Mouse (Mus musculus): ENCODE results near the gene Ccnc. TPM values are rescaled to one million over a fixed set of nuclear protein-coding genes. Genes with fewer than 3 reads are reported as not detected.
A peak's percentile ranks its signal among the peaks of the same experiment; 100 is the strongest.

Gene Ccnc
- total RNA-seq, 2 experiments from 2014 or later, result 32.6 to 47.0 TPM

DNA sequence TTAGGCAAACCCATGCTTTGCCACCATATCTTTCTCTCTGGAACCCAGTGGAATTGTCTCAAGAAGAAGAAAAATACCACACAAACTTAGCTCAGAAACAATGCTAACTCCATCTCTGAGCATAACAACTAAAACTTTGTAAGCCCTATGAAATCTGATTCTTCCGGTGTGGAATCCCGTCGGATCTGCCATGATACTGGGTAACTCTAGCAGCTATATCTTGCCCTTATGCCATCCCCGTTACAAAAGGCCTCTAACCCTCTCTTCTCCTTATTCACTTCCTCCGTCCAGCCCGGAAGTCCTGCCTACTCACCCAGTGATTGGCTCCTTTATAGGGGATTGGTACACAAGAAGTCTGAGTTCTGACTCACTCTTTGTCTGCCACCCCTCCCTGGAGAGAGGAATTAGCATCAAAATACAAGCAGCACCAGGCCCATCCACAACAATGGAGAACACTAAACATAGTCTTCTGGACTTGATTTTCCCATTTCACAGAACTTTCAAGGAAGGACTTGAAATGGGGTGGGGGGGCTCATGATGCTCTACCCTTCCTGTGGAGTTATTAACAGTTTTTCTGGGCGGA lies 4.7 kb upstream of the Ccnc start:
- no peak for ATAC-seq (ENCODE audit: poor library complexity, severe bottlenecking)

DNA sequence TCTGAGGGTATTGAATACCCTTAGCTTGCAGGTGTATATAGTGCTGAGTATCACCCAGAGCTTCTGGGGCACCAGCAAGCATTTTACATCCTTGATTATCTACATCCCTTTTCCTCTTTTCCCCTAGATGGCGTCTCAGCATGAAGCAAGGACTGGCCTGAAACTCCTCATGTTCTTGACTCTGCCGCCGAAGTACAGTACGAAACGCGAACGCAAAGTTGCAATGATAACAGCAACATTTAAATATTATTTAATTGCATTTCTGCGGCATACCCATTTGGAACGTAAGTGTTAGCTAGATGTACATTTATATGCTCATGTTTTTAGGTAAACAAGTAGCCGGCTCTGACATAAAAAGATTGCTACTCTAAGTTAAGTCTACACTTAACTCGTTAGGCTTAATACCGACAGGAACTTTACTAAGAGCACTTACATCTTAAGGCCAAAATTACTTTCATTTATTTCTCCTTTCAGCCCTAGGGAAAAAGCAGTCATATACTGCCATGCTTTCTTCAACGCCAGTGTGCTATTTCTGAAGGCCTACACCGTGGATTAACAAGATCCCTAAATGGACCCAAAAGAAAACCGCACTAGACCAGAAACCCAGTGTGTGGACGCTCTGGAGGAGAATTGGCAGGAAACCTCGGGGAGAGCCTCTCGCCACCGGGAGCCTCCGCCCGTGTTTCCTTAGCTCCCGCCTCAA lies 438 bp upstream of the Ccnc start:
- peak; percentile 65 for ATAC-seq (ENCODE audit: poor library complexity, severe bottlenecking)

DNA sequence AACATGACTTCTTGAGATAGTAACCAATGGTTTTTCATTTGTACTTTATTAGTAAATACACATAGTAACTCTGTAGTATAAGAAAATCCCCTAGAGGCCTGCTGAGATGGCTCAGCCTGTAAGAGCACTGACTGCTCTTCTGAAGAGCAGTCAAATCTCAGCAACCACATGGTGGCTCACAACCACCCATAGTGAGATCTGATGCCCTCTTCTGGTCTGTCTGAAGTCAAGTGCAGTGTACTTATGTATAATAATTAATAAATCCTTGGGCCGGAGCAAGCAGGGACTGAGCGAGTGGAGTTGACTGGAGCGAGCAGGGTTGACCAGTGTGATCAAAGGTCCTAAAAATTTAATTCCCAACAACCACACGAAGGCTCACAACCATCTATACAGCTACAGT lies 11.7 kb downstream of the Ccnc start:
- ATAC-seq (ENCODE audit: poor library complexity, severe bottlenecking), result no peak

DNA sequence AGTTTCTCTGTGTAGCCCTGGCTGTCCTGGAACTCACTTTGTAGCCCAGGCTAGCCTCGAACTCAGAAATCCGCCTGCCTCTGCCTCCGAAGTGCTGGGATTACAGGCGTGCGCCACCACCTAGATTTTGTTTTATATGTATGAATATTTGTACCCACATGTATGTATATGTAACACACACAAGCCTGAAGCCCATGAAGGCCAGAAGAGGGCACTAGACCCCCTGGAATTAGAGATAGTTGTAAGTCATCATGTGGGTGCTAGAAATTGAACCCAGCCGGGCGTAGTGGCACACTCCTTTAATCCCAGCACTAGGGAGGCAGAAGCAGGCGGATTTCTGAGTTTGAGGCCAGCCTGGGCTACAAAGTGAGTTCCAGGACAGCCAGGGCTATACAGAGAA lies 16.6 kb downstream of the Ccnc start:
- ATAC-seq (ENCODE audit: poor library complexity, severe bottlenecking), result peak; percentile 43; the same call in 1 of the 2 replicates

DNA sequence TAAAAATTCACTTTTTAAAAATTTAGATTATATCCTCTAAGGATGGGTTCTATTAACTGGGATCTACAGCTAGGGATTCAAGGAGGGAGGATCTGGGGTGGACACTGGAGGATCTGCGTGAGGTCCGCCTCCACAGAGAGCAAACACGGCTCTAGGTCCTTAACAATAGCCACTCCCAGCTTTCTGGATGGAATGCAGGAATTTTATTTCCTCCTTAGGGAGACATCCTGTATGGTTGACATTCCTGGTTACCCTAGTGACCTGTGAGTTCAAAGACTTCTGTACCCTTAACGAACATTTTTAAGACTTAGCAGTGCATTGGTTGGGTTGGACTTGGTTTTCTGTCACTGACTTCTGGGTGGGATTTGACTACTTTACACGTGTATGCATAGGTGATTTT lies 18.2 kb downstream of the Ccnc start:
- ATAC-seq (ENCODE audit: poor library complexity, severe bottlenecking), result no peak

DNA sequence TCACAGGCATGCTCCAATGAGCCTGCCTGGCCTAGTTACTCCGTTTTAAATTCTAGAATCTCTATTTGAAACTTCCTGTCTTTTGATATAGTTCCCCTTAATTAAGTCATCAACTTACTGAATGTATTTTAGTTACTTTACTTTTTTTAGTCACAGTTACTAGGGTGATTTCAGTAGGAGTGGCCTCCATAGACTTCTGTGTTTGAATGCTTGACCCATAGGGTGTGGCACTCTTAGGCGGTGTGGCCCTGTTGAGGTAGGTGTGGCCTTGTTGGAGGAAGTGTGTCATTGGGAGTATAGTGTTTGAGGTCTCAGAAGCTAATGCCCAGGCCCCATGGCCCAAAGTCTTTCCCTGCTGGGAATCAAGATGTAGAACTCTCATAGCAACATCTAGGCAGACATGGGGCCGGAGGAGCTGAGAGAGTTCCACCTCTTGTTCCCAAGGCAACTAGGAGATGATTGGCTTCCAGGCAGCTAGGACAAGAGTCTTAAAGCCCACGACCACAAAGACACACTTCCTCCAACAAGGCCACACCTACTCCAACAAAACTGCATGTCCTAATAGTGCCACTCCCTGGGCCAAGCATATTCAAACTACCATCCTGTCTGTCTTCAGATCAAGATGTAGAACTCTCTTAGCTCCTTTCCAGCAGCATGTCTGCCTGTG lies 27.8 kb downstream of the Ccnc start:
- ATAC-seq (ENCODE audit: poor library complexity, severe bottlenecking), result peak; percentile 93

DNA sequence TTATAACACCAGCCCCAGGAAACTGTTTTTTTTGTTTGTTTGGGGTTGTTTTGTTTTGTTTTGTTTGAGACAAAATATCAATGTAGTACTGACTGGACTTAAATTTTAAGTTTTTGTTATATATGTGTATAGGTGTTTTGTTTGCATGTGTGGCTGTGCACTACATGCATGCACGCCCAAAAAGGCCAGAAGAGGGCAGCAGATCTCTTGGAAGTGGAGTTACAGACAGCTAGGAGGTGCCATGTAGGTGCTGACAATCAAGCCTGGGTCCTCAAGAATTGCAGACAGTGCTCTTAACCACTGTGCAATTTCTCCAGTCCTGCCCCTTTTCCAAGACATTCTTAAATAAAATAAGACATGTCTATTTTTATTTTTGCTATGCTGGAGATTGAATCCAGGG lies 31.4 kb downstream of the Ccnc start:
- ATAC-seq (ENCODE audit: poor library complexity, severe bottlenecking), result no peak

DNA sequence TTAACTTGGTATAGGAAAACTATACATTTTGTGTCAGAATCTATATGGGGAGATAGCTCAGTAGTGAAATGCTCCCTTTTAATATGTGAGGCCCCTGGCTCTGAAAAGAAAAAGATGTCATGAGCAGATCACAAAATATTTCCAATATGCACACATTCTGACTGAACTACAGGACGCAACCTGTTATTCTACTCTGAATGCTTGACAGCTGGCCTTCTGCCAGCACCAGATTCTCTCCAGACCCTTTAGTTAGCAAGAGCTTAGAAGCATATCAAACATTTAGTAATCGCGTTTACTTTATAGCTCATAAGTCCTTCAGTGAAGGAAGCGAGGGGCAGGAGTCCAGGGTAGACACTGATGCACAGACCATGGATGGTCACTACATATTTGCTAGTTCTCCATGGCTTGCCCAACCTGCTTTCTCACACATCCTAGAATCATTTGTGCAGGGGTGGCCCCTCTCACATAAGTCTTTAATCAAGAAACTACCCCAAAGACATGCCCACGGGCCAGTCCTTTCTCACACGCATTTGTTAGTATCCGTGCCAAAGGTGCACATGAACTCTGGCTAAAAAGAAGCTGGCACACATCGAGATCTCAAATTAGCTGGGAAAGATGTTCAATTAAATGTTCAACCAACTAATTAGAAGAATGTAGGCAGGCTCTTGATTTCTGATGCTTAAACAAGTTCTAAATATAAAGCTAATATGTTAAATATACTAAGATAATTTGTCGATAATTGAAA lies 34.1 kb downstream of the Ccnc start:
- ATAC-seq (ENCODE audit: poor library complexity, severe bottlenecking), result no peak

DNA sequence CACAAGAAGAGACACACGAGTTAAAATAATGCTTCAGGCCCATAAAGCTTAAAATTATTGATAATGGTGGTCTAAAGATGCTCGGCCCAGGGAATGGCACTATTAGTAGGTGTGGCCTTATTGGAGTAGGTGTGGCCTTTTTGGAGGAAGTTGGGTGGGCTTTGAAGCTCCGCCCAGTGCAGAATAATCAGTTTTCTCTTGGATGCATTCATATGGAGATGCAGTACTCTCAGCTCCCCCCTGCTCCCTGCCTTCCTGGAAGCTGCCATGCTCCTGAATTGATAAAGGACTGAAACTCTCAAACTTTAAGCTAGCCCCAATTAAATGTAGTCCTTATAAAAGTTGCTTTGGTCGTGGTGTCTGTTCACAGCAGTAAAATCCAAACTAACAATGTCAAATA lies 36.3 kb downstream of the Ccnc start:
- ATAC-seq (ENCODE audit: poor library complexity, severe bottlenecking), result no peak

DNA sequence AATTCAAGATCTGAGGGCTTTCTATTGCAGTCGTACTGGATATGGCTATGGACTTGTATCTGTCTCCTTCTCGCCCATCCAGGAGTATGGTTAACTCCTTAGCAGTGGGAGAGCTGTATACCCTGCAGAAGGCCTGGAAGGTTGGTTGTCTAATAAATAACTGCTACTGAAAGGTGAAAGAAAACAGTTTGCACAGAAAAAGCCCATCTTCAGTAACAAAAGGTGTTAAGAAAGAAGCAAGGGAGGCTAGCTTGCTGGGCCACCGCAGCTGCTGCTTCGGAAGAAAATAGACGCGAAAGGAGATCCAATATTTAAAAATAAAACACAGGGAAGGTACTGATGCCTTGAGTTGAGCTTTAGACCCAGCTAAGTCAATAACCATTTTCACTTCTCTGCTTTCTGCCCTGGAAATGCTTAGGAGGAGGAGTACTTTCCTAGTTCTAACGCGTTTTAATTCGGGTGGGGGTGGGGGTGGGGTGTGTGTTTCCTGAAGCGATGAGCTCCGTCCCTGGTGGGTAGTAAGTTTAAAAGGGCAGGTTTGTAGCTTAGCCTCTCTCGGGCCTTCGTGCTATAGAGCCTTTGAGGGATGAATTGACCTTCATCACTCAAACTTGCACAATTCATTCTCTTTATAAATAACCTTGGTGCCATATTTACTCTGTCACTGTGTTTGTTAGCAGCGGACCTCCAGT lies 38.8 kb downstream of the Ccnc start:
- peak; percentile 13; the same call in 1 of the 2 replicates for ATAC-seq (ENCODE audit: poor library complexity, severe bottlenecking)

DNA sequence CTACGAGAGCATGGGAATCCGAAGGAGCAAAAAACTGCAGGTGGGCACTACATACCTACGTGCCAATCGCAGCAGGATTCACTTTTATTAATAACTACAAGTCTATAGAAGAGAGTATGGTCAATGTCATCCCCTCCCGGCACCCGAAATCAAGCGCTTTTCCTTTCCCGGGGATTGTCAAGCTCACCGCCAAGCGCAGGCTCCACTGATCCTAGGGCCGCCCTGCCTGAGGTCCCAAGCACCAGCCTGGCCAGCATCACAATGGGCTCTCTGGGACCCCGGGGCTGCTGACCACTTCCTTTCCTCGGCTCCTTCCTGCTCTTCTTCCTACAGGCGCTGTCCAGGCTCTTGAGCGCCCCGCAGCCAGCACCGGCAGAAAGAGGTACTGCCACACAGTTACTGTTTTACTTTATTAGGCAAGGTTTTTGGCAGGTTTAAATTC lies 39.4 kb downstream of the Ccnc start, which contains the start of the genes Usp45 and Tstd3:
TSS of gene Usp45 (plus strand) at position 294 of the 442 bp plus-strand sequence.
TSS of gene Tstd3 (minus strand) at position 350 of the 442 bp plus-strand sequence.
- peak; percentile 100 for ATAC-seq (ENCODE audit: poor library complexity, severe bottlenecking)

DNA sequence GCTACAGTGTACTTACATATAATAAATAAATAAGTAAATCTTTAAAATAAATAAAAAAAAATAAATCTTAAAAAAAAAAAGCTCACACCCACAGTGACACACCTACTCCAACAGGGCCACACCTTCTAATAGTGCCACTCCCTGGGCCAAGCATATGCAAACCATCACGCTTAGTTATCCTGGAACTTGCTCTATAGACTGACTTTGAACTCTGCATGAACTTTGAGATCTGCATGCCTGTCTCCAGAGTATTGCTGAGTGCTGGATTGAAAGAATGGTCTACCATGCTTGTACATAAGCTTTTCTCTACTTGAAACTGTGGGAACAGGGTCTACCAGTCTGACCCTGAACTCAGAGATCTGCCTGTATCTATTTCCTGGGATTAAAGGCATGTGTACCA lies 43.6 kb downstream of the Ccnc start:
- ATAC-seq (ENCODE audit: poor library complexity, severe bottlenecking), result no peak

DNA sequence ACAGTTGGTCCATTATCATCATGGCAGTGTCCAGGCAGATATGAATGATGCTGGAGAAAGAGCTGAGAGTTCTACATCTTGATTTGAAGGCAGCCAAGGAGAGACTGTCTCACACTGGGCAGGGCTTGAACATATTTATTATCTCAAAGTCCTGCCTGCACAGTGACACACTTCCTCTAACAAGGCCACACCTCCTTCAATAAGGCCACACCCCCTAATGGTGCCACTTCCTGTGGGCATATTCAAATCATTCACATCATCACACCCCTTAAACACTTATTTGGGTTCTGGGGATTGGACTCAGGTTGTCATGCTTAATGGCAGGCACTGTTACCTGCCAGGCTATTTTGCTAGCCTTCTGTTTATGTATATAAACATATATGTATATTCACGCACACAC lies 44.8 kb downstream of the Ccnc start:
- ATAC-seq (ENCODE audit: poor library complexity, severe bottlenecking), result no peak

DNA sequence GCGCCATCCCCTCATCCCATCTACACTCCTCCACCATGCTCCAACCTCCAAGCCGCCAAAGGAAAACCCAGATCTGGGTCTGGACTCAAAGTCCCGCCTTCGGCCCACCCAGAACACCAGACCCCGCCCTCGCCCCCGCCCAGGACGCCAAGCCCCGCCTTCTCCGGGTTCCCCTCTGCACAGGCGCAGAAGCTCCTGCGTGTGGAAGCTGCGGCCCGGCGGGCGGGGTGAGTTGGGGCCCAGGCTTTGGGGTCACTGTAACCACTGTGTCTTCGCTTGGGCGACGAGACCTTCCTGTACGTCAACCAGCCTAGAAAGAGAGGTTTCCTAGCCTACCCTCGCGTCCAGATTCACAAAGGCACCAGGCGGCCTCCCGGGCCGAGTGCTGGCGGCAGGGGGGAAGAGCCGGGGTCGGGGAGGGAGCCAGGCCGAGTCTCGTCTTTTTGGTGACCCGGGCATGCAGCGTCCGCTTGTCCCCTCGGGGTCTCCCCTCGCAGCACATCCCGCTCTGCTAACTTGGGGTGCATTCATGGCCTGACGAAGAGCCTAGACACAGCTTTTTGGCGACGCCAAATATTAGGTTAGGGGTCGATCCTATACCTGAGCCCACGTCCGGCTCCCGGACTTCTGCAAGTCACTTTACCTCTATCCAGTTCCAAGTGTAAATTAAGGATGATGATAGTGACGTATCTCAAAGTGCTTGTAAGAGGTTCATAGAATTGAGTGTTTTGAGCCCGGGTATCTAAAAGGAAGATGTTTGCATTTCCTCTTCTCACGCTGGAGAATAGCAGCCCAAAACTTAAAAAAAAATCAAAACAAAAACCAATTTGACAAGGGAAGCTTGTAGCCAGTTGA lies 48.8 kb downstream of the Ccnc start:
- ATAC-seq (ENCODE audit: poor library complexity, severe bottlenecking), result peak; percentile 95

DNA sequence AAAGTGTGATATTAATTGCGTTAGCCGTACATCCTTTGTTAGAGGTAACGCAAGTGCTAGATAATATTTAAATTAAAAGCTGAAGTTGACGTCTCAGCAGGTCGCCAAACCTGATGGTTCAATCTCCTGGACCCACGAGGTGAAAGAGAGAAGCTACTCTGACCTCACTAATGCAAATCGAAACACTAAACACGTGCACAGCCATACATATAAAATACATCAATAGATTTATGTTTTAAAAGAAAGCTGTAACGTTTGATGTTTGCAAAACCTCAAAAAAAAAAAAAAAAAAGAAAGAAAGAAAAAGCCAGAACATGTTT lies 49.4 kb downstream of the Ccnc start:
- peak; percentile 25 for ATAC-seq (ENCODE audit: poor library complexity, severe bottlenecking)

DNA sequence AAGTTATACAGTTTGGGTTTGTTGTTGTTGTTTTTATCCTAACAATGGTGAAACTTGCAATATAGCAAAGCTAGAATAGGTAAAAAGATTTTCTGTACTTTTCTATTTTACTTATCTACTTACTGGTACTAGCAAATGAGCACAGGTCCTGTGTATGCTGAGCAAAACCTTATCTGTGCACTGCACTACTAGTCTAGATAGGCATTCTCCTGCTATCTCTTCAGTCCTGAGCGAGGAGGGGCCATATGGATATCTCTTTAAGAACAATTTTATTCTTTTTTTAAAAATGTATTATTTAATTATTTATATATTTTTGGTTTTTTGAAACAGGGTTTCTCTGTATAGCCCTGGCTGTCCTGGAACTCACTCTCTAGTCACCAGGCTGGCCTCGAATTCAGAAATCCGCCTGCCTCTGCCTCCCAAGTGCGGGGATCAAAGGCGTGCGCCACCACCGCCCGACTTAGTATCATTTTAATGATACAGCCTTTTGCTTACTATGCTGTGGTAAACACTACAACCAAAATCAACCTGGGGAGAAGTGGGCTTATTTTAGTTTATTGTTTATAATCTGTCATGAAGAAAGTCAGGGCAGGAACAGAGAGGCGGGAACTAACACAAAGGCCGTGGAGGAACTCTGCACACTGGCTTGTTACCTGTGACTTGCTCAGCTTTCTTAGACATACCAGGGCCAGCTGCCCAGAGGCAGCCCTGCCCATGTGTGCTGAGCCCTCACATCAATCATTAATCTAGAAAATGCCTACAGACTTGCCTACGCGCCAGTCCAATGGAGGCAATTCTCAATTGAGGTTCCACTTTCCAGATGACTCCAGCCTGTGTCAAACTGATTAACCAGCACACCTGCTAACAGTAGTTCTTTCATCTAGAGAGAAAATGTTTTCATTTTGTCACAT lies 53.6 kb downstream of the Ccnc start:
- no peak for ATAC-seq (ENCODE audit: poor library complexity, severe bottlenecking)

DNA sequence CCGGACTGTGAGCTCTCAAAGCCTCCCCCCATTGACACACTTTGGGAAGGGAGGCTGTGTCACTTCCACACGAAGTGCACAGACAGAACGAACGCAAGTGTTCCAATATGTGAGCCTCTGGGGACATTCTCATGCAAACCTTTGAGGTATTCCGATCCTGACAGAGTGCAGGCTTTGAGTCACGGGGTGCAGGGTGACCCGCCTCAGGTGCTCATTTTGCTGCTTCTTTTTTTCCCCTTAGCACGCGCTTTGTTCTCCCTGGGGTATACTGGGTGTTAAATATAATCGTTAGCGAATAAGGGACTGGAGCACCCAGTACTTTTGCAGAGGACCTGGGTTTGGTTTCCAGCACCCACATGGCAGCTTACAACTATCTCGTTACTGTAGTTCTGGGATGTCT lies 58.8 kb downstream of the Ccnc start:
- ATAC-seq (ENCODE audit: poor library complexity, severe bottlenecking), result no peak

DNA sequence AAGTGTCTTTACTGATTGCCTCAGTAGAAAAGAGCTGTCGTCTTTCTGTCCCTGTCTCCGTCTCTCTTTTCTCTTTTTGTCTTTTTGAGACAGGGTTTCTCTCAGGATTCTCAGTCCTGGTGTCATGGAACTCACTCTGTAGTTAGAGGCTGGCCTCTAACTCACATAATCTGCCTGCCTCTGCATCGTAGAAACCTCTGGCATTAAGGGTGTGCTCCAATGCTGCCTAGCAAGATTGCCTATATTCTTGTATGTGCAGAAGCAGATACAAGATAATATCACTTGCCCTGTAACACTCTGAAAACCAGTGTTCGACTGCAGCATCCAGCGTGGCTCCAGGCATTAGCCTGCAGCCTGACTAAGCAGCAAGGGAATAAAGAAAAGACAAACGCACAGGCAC lies 61.4 kb downstream of the Ccnc start:
- no peak for ATAC-seq (ENCODE audit: poor library complexity, severe bottlenecking)

DNA sequence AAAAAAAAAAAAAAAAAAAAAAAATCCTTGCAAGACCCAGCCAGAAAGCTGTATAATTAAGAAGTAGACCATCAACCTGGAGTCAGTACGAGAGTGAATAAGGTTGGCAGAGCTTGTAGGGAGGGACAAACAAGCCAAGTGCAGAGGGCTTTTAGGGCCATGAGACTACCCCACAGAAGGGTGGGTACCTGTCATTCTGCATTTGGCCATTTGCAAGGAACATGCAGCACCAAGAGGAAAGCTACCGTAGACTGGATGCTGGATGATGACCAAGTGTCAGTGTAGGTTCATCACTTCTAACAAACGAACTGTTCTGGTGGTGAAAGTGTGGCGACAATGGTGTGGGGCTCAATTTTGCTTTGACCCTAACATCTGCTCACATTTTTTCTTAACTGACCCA lies 62.3 kb downstream of the Ccnc start:
- no peak for ATAC-seq (ENCODE audit: poor library complexity, severe bottlenecking)

All from megakaryocyte, adult 5-6 weeks (primary cell).